Mouse (Mus musculus): ENCODE measurements around the gene Ccdc86.

DNA sequence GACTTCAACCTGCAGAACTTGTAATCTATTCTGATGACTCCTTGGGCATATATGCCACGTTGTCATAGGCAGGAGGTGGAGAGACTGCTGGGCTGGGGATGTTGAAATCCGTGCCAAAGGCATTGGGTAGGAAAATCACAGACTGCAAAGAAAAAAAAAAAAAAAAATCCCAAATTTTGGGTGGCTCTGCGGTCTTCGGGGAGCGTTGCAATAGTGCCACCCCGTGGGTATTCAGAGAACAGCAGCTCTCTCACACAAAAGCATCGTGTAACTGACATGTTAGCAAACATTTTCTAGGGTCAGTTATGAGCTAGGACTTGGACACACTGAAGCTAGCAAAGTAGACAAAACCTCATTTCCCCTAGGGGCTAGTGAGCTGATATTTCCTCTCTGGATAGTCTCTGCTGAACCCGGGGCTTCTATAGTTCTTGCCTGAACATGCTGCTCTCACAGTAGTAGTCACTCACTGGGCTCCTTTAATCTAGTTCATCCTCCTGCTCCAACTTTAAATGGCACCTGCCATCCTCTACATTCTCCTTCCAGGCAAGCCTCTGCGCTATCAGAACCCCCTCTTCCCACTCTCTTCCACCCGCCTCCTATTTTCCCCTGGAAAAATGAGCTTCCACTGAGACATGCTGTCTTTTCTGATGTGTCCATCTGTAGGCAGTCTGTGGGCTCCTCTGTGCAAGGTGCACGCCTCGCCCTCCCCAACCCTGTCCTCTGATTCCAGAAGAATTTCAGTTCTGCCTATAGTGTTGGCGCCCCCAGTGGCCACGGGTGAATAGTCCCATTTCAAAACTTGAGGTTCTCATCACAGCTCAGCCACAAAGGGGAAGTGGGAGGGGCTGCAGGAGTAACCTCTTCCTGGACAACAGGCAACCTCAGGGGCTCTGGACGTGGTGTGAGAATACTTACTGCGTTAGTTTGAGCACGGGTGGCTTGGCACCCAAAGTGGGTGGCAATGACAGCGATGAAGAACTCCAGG lies 30.4 kb upstream of the Ccdc86 start:
- TF ChIP-seq CTCF (conservative IDR thresholded peaks at IDR 0.05; ENCODE audit: low read length), result peak; percentile 91
- TF ChIP-seq NANOG (IDR thresholded peaks at IDR 0.05; ENCODE audit: borderline replicate concordance, low read length), result no peak
